Mouse (Mus musculus) cerebellum, adult 2 months (tissue): ENCODE measurements at regions not wholly inside any gene's neighbourhood (a gene's known extent, or its start where the extent isn't known, plus 50 kb on each side); places are given as distances from the start of the nearest gene placed in this dataset.

Experiments used
- CTCF ChIP-seq: fragments of 200-500 bp; IDR thresholded peaks from 2 replicates; pipeline ENCODE4 v1.5.1; 2011; ENCODE audit warnings: low read depth, mild to moderate bottlenecking, control low read depth, low read length, moderate library complexity, borderline replicate concordance; ENCODE audit not compliant: insufficient read depth
- POLR2A ChIP-seq: fragments of 200-500 bp; IDR thresholded peaks from 2 replicates; pipeline ENCODE4 v1.6.1; 2011; ENCODE audit warnings: low read length, control low read depth, borderline replicate concordance; ENCODE audit not compliant: insufficient read depth

- TF ChIP-seq CTCF (no peak), POLR2A (no peak)
Measured at GRCm38 (mm10) chr3:38812457-38812856, 74.3 kb upstream of the Fat4 start.
